Mouse (Mus musculus) CH12.LX (cell line): Measurements from ENCODE around the gene Inpp1.
A peak's percentile ranks its signal among the peaks of the same experiment; 100 is the strongest.
"Not testable (repeated sequence)": the region's sequence is repeated elsewhere in the genome, so short reads cannot be mapped to it uniquely, and the experiment has no call there.

Experiments used
- CHD1 ChIP-seq: IDR thresholded peaks from 2 replicates; pipeline ENCODE4 v1.6.1; 2012; ENCODE audit warnings: low read depth, low read length, improper control_type of control experiment, inconsistent platforms
- CTCF ChIP-seq, 2 experiments: IDR thresholded peaks in 1 of 2; conservative IDR thresholded peaks in 1 of 2; 2 replicates each; pipeline ENCODE4 v1.5.1; 2011 to 2012; ENCODE audit warnings: low read depth in 2 of 2, low read length in 2 of 2, improper control_type of control experiment in 1 of 2, inconsistent platforms in 1 of 2, mild to moderate bottlenecking in 1 of 2, moderate library complexity in 1 of 2
- E2F4 ChIP-seq: IDR thresholded peaks from 2 replicates; pipeline ENCODE4 v1.6.1; 2011; ENCODE audit warnings: low read depth, low read length, improper control_type of control experiment; ENCODE audit not compliant: insufficient replicate concordance
- ELF1 ChIP-seq: IDR thresholded peaks from 2 replicates; pipeline ENCODE4 v1.6.1; 2014; ENCODE audit warnings: low read depth, mild to moderate bottlenecking, inconsistent platforms, low read length, improper control_type of control experiment
- EP300 ChIP-seq: IDR thresholded peaks from 2 replicates; pipeline ENCODE4 v1.6.1; 2011; ENCODE audit warnings: low read length, improper control_type of control experiment
- ETS1 ChIP-seq: conservative IDR thresholded peaks from 2 replicates; pipeline ENCODE4 v1.6.1; 2012; ENCODE audit warnings: low read depth, mild to moderate bottlenecking, inconsistent platforms, low read length, improper control_type of control experiment, moderate library complexity
- HCFC1 ChIP-seq: IDR thresholded peaks from 2 replicates; pipeline ENCODE4 v1.6.1; 2012; ENCODE audit warnings: low read depth, mild to moderate bottlenecking, inconsistent platforms, low read length, improper control_type of control experiment
- MAX ChIP-seq: IDR thresholded peaks from 2 replicates; pipeline ENCODE4 v1.6.1; 2011; ENCODE audit warnings: low read length, improper control_type of control experiment
- MEF2A ChIP-seq: IDR thresholded peaks from 2 replicates; pipeline ENCODE4 v1.6.1; 2014; ENCODE audit warnings: low read depth, mild to moderate bottlenecking, inconsistent platforms, low read length, improper control_type of control experiment, borderline replicate concordance
- POLR2A ChIP-seq: IDR thresholded peaks from 2 replicates; pipeline ENCODE4 v1.6.1; 2011; ENCODE audit warnings: low read depth, mild to moderate bottlenecking, improper control_type of control experiment, low read length
- SIN3A ChIP-seq: IDR thresholded peaks from 2 replicates; pipeline ENCODE4 v1.6.1; 2012; ENCODE audit warnings: low read length, improper control_type of control experiment, inconsistent platforms
- SMC3 ChIP-seq: IDR thresholded peaks from 2 replicates; pipeline ENCODE4 v1.6.1; 2011; ENCODE audit warnings: low read depth, low read length, improper control_type of control experiment
- USF1 ChIP-seq: IDR thresholded peaks from 2 replicates; pipeline ENCODE4 v1.6.1; 2014; ENCODE audit warnings: low read depth, mild to moderate bottlenecking, inconsistent platforms, low read length, improper control_type of control experiment
- USF2 ChIP-seq: conservative IDR thresholded peaks from 2 replicates; pipeline ENCODE4 v1.6.1; 2011; ENCODE audit warnings: low read depth, low read length, improper control_type of control experiment

DNA sequence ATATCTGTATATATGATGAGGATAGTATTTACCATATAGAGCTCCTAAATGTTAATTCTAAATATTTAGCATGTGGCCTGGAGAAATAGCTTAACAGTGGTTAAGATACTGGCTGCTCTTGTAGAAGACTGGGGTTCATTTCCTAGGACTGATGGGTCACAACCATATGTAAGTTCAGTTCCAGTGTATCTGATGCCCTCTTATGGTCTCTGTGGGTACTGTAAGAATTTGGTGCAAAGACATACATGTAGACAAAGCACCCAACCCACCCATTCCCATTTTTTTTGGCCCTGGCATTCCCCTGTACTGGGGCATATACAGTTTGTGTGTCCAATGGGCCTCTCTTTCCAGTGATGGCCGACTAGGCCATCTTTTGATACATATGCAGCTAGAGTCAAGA, 36.5 kb upstream of the Inpp1 start:
- TF ChIP-seq EP300, POLR2A, MAX, USF2, USF1, CHD1, ELF1, ETS1, E2F4, HCFC1, SIN3A: not testable (repeated sequence)
- TF ChIP-seq CTCF (conservative IDR thresholded peaks at IDR 0.05 in 1 of 2, IDR thresholded peaks at IDR 0.05 in 1 of 2; ENCODE audit: low read depth in 2 of 2, low read length in 2 of 2) (peak; percentile 28 to 78; a peak in 3 of 4 replicates), MEF2A (peak; percentile 26; the same call in 1 of the 2 replicates), SMC3 (peak; percentile 80)
